Mouse (Mus musculus) granulocyte monocyte progenitor cell, adult 5-6 weeks (primary cell): ENCODE results near the gene Tgfb3. TPM values are rescaled to one million over a fixed set of nuclear protein-coding genes. Genes with fewer than 3 reads are reported as not detected.
A peak's percentile ranks its signal among the peaks of the same experiment; 100 is the strongest.

Experiments used
- ATAC-seq: replicated peaks from 2 replicates; pipeline ENCODE4 v1.8.0; 2016; ENCODE audit warnings: mild to moderate bottlenecking, moderate TSS enrichment, inconsistent platforms; ENCODE audit not compliant: poor library complexity, severe bottlenecking
- total RNA-seq, 2 experiments: library from RNA; stranded (forward) in 1 of 2; stranded (reverse) in 1 of 2; fragments of 200-712, 200-1000 nt in 1 of 2; fragments of >200 nt in 1 of 2; fragmentation: Nextera tagmentation in 1 of 2; gene quantifications; 2 replicates each; pipeline ENCODE4 v1.2.3; 2014 to 2017

Gene Tgfb3
- total RNA-seq, 2 experiments from 2014 or later = 0.36 TPM; not detected in 1

DNA sequence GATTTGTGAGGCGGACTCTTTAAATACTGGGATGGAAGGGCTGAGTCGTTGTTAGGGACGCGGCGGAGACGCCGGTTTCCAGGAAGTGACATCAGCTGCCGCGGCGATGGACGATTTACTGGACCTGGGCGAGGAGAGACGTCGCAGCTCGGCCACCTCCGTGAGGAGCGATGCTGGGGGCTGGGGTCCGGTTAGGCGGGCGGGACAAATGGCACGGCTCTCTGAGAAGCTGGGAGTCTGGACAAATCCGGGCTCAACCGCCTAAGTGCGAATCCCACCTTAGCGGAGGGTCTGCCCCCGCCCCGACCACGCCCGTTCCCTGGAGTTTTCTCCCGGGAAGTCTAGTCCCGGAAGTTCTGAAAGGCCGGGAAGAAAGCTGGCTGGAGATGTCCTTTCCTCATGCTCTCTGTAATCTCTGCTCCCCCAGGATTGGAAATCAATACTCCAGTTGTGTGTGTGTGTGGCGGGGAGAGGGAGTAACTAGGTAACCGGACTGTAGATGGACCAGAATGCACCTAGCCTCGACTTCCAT lies 3.7 kb upstream of the Tgfb3 start, which contains the start of gene Ift43:
TSS of gene Ift43 (plus strand) at position 61 of the 532 bp plus-strand sequence.
- peak; percentile 50 for ATAC-seq

DNA sequence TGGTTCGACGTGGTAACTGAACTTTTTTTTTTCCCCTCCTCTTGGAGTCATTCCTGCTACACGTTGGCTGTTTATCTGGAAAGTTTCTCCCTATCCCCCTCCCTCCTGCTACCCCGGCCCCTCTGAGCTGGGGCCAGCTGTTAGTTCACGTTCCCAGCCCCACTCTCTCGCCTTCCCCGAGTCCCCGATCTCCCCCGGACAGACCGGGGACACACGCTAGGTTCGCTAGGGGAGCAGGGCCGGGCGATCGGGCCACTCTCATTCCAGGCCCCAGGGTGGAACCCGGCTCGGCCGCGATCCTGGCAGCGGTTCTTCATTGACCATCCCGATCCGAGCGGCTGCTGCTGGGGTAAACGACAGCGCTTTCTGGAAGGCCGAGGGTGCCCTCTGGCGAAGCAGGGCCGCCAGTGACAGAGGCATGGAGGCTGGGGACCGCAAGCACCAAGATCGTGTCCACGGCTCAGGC lies 394 bp upstream of the Tgfb3 start:
- peak; percentile 91 for ATAC-seq

DNA sequence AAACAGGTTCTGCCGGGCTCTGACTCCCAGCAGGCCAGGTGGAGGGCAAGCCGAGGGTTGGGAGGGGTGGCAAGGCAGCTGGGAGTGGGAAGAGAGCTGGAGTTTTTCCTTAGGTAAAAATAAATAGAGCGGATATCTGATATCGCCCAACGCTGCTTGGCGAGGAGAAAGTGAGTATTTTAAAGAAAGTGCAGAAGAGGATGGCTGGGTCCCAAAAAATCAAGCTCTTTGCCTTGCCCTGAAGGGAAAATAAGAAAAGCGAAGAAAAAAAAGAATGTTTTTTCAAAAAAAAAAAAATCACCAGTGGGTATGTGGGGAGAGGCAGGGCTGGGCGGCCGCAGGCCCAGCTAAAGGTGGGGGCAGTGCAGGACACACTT lies 677 bp downstream of the Tgfb3 start:
- ATAC-seq = no peak

DNA sequence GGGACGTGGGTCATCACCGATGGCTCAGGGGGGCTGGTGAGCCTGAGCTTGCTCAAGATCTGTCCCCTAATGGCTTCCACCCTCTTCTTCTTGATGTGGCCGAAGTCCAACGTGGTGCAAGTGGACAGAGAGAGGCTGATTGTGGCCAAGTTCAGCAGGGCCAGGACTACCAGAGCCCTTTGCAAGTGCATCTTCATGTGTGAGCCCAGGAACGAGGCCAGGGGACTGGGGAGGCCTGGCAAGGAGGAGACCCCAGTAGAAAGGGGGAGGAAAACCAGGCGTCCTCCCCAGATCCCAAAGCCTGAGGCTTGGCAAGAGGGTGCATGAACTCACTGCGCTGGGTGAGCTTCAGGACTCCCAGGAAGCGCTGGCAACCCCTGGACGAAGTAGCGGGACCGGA lies 1.1 kb downstream of the Tgfb3 start:
- no peak for ATAC-seq

DNA sequence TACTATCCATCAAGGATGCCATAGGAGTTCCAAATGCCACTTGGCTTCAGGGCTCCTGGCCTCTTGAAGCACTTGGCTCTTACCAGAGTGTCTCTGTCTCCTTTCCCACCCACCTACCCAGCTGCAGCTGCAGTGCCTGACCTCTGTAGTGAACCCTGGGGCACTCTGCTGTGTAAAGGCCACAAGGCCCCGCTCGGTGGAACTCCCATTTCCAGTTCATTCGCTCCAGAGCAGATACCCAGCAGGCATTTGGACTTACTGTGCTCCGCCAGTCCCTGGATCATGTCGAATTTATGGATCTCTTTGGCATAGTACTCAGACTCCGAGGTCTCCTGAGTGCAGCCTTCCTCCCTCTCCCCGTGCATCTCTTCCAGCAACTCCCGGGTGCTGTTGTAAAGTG lies 1.5 kb downstream of the Tgfb3 start:
- no peak for ATAC-seq

DNA sequence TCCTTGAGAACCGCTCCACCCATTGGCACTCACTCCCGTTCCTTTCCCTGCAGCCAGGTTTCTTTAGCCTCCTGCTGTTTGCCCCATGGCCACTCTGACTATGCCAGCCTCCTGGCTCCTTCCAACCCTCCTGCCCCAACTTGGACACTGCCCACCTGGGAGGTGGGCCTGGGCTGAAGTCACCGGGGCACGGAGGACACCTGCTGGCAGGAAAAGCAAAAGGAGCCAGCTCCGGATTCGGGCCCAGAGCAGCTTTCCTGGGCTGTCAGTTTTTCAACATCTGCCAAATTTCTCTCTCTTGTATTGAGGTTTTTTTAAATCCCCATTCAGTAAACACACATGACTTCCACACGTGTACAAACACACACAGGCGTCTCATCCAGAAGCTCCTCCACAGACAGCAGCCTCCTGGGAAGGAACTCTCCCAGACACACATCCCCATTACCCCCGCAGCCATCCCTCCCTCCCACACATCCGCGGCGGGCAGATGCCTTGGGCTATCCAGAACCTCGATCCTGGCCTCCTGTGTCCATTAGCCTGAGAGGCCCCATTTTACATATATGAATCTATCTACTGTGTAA lies 2.4 kb downstream of the Tgfb3 start:
- ATAC-seq = no peak

DNA sequence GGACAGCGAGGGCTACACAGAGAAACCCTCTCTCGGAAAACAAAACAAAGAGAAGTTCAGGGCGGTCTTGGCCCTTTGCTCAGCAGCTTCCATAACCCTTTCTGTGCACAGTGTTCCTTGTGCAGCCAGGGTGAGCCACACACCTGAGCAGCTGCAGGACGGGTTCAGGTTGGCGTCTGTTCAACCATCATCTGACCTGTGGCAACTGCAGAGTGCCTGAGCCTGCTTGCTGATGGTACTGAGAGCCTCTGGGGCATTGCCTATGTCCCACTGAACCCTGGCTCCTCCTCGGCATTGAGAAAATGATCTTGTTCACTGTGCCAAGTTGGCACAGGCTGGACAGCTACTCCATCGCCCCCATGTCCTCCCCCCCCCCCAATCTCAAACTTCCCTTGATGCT lies 3.5 kb downstream of the Tgfb3 start:
- no peak for ATAC-seq

DNA sequence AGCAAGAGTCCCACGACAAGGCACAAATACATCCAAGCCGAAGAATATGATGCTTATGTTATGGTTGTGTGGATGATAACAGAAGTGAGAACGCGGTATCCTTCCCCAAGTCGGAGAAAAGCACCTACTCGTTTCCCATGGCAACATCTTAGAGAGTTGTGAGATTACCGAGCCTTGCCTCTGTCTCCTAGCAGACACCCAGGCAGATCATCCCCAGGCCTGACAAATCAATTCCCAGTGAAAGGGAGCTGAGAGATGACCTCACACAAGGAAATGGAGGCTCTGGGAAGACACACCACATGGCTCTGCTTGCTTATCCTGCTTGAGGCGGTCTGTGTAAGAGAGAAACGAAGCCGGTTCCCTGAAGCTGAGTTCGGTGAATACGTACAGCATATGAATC lies 4.2 kb downstream of the Tgfb3 start:
- no peak for ATAC-seq

DNA sequence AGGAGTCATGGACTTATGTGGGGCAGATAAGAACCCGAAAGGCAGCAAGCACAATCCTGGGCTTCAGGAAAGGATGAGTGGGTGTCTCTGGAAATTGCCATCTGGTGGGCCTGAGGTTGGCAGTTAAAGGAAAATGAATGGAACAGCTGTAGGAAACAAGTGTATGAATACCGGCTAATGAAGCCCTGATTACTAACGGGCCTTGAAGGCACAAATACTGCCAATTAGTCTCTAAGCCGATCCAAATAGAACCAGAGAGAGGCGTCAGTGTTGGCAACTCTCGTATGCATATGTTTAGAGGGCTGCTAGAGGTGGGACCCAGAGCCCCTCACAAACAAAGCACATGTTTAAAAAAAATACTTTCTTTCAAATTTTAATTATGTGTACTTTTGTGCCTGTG lies 7.4 kb downstream of the Tgfb3 start:
- no peak for ATAC-seq

DNA sequence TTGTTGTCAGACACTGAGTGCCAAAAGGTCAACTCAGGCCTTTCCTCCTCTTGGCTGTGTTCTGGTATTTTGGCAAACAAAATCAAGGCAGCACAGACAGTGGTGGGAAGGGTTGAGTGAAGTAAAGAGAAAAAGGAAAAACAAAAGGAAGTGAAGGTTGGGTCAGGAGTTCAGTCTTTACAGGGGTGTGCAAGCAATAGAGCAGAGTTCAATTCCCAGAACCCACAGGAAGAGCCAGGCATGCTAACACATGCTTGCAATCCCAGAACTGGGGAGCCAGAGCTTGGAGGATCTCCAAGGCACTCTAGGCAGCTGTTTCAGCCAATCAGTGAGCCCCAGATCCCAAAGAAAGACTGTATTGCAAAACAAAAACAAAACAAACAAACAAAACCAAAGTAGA lies 14.0 kb downstream of the Tgfb3 start:
- ATAC-seq = no peak

DNA sequence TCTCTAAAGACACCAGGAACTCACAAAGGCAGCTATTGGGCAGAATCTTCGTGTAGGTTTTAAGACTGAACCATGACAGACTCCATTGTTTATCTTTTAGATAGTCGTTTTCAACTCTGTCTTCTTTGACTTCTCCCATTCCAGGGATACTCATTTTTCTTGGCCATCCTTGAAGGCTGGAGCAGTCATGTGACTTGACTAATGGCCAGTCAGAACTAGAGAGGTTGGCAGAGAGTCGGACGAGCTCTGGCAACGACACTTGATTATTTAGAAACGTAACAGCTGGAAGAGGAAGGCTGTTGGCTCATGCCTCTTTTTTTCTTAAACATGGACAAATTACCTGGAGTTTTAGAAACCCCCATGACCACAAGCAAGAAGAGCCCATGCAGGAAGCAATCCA lies 19.5 kb downstream of the Tgfb3 start:
- no peak for ATAC-seq

DNA sequence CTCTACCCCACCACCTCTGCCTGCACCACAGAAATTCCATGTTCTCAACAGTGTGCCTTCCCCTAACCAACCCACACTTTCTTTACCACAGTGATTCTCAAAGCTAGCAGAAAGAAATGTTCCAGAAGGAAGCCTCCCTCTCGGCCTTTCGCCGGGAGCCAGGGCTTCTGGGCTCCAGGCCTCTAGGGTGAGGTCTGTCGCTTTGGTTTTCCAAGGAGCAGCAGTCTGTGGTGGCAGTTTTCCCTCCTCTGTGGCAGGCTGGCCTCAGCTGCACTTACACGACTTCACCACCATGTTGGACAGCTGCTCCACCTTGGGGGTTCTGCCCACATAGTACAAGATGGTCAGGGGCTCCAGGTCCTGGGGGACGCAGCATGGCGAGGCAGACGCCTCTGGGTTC lies 21.3 kb downstream of the Tgfb3 start:
- no peak for ATAC-seq

DNA sequence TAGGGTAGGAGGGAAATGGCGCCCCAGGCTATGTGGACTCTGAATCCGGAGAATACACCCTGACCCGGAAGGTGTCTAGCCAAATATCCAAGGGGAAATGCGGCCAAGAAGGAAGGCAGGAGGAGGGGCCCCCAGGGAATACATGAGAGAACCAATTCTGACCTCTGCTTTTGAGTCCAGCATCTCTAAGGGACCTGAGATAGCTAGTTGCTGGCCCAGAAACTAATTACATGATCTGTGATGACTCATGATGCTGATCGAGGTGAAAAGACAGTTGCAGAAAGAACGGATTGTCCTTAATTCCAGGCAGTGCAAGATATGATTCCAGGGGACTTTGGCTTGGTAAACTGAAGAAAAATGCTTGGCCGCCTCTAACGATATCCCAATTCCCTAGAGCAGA lies 21.9 kb downstream of the Tgfb3 start:
- no peak for ATAC-seq

DNA sequence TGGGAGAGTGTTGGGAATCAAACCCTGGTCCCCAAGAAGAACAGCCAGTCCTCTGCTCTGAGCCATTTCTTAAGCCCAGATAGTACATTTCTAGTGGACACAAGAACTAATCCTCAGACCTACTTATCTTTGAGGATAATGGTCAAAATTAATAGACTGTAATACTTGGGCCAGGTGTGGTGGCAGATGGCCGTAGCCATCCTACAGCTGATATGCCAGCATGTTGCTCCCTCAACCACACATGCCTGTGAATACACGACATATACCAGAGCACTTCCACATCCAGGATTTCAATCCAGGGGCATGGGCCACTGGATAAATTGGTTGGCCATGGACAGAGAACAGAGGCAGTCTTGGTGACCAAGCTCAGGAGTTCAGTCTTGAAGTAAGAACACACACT lies 23.5 kb downstream of the Tgfb3 start:
- ATAC-seq = no peak

DNA sequence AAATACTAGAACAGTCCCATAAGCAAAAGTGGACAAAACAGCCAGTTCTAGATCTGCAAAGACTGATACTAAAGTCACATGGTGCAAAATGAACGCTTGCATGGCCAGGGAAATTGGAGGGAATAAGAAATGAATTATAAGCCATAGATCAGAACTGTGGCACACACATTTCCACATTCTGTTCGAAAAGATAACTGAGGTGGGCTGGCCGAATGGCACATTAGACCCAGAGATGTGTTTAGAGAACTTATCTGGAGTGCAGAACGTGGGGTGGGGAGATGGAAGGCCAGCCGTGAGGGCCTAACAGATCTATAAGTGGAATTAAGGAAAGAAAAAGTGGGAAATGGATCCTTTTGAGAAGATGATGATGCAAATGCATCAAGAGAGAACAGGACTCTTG lies 27.4 kb downstream of the Tgfb3 start:
- ATAC-seq = no peak

DNA sequence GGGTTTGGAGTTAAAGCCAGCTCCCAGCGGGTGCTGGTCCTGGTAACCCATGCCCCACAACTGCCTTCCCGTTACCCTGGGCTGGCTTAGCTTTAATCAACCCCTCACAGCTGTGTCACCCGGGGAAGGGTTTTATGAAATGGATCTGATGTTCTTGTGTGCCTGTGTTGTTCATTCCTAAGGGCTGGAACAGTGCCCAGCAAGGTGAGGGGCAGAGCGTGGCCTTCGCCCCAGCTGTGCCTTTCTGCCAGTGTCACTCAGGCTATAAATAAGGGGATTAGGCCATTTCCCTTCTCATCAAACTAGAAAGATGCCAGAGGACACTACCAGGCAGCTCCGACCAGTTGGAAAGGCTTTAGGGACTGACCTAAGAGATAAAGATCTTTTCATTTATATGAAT lies 29.0 kb downstream of the Tgfb3 start:
- no peak for ATAC-seq

DNA sequence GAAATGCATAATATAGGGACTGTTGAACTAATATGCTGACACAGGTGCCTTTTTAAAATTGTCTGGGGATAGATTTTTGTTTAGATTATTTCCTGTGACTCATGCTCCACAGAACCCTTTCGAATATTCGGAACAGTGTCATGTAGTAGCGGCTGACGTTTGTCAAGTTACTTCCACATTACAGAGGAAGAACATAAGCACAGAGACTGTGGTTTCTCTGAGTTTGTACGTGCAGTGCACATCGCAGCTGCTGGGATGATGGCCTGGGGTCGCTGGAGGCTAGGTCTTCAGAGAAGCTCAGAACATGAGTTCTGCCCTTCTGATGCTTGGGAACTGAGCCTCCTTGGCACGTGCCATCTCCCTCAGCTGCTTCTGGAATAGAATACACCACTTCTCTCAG lies 31.5 kb downstream of the Tgfb3 start:
- ATAC-seq = no peak

DNA sequence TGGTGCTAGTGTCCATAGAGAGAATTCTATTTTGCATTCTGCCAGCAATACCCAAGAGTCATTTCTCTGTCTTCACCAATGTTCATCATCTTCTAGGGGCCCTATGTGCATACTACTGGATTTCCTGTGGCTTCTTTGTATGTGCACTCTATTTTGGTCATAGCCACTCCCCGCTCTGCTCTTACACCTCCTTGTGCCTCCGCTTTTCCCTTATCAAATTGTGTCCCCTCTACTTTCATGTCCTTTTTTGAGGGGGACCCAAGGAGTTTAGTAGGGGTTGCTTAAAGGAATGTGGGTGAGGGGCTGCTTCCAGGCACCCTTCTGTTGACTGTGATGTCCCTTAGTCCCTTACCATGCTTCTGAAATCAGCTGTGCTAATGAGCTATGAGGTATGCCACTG lies 32.1 kb downstream of the Tgfb3 start:
- no peak for ATAC-seq

DNA sequence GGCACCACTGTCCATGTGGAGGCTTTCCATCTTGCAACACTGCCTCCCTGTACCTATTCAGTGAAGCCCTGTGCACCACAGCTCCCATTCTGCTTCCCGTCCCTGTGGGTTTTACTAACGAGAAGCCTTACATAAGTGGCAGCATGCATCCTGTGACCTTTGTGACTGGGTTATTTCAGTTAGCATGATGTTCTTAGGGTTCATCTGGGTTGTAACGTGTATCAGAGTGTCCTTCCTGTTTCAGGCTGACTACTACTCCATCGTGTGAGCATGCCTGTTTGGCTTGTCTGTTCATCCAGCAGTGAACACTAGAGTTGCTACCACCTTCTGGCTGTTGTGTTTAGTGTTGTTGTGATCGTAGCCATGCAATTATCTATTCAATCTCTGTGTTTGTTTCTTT lies 32.7 kb downstream of the Tgfb3 start:
- ATAC-seq = no peak

DNA sequence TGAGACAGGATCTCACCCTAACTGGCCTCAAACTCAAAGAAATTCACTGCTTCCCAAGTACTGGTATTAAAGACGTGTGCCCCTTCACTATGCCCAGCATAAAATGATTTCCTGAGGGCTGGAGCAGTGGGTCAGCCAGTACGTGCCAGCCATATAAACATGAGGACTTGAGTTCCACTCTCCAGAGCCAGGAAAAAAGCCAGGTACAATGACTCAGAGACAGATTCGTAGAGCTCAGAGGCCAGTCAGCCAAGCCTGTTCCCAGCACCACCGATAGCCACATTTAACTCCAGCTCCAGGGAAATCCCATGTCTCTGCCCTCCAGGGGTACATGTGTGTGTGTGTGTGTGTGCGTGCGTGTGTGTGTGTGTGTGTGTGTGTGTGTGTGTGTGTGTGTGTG lies 39.1 kb downstream of the Tgfb3 start:
- ATAC-seq = no peak

DNA sequence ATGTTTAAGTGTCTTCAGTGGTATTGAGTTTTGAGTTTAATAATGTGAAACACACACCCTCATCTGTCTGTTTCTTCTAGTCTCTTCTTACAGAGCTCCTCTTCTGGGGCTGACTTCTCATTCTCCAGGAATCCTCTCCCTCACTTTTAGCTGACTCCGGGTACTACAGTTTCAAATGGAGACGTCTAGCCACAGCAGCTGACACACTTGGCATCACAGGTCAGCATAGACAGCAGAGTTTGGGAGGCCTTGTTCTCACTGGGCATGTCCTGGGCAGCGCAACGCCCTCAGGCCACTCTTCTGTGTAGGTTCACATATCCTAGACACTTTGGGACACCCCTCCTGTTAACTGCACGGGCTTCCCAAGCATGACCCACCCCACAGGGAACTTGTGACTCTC lies 39.8 kb downstream of the Tgfb3 start:
- ATAC-seq = no peak

DNA sequence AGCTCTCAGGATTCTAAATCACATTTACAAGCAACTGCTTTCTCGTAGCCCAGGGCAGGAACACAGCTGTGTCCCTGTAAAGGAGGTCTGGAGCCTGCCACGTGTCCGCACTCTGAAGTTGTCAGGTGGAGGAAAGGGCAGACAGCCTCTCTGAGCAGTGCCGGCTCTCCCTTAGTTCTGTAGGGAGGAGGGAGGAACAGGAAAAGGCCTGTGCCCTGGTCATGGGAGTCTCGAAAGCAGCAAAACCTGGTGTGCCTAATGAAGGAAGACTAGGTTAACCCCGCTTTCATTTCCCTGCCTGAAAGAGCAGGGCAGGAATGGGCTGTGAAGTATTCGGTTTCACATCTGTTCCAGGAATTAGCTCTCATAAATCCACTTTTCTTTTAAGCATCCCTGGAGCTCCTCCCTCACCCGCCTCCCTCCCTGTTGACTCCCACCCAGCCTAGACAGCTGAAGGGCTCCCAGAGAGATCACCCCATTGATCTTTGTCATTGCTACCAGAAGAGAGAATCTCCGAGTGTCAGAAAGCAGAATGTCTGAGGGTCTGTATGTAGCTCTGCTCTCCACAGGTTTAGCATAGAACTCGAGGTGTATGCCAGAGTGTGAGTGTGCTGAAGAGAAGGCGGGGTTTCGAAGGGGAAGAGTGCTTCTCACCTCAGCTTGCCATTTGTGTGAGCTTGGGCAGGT lies 41.5 kb downstream of the Tgfb3 start:
- no peak for ATAC-seq
